Mouse (Mus musculus) lung, adult 18-20 months (tissue): ENCODE measurements around the gene Macc1.
"Not testable (repeated sequence)": the region's sequence is repeated elsewhere in the genome, so short reads cannot be mapped to it uniquely, and the experiment has no call there.

Source experiments
- DNase-seq, 2 experiments: peaks; one replicate each; pipeline ENCODE4 v3.0.0; 2022; ENCODE audit warnings: mixed read lengths in 2 of 2

Macc1 gene

DNA sequence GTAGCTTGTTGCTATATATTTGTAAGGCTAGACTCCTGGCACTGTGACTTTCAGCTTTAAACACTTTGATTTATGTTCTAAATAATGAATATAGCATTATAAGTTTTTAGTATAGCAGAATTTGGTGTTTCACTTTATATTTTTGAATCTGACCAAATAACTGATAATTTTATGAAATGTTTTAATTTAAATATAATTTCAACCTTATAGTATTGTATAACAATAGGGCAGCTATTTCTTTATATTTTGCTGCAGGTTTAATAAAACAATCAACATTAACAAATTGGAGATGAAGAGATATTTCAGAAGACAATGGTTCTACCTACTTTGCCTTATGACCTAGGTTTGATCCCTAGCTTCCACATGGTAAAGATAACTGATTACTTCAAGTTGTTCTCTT, at the start of gene Macc1:
TSS of gene Macc1 (plus strand) at position 301 of the 400 bp plus-strand sequence.
- no peak for DNase-seq

DNA sequence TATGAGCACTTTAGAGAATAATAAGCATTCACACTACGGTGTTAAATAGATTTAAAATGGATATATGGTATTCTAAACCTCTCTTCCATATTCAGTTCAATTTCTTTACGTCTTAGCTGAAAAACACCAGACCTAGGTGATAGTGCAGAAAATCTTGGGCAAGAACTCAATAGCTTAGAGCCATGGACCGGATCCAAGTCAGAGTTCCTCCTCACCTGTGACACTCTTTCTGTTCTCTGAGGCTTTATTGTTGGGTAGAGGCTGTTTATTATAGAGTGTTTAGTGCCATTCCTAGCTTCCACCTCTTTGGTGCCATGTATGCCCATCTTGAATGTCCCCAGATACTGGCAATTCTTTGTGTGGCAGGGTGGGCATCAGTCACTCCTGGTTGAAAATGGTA, 49.6 kb upstream of the Macc1 start:
- DNase-seq: no peak

DNA sequence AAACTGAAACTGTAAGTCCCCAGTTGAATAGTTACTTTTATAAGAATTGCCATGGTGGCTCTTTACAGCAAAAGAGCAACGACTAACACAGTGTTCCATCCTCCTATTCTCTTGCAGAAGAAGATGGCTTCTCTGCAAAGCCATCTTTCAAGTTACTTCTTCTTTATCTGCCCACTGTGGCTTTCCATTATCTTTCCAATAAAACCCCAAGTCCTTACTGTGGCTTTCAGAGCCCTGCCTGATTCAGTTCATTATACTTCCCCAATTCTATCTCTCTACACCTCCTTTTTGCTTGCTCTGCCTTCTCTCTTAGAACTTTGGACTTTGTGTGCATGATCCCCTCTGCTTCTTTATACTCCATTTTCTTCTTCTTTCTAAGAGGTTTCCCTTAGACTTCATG, 45.3 kb upstream of the Macc1 start:
- DNase-seq: no peak

DNA sequence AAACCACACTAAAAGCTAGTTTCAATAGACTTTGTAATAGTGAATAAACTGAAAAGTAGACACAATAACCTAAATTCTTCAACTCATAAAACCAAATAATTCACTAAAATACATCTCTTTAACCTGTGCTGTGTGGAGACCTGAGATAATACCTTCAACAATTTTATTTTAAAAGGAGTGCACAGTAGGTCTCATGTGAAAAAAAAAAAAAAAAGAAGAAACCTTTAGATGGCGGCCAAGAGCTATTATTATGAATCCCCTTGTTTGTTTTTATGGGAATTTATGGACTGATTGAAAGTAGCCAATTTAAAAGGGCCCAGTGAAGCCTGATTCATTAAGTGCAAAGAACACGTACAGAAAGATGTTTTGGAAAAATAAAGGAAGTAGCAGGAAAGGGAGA, 44.0 kb upstream of the Macc1 start:
- no peak for DNase-seq

DNA sequence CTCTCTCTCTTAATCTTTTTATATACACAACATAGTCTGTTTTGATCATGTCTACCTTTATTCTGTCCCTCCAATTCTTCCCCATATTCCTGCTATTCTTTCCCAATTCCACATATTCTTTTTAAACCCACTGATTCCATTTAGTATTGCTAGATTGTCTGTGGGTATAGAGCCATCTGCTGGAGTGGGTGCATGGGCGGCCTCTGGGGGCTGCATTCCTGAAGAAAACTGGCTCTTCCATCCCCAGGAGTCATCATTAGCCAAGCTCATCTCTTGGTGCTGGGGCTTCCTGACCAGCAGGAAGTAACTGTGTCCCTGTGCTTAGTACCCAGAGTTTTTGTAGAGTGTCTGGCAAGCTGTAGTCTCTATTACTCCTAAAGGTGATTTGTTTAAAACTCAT, 42.1 kb upstream of the Macc1 start:
- no peak for DNase-seq

DNA sequence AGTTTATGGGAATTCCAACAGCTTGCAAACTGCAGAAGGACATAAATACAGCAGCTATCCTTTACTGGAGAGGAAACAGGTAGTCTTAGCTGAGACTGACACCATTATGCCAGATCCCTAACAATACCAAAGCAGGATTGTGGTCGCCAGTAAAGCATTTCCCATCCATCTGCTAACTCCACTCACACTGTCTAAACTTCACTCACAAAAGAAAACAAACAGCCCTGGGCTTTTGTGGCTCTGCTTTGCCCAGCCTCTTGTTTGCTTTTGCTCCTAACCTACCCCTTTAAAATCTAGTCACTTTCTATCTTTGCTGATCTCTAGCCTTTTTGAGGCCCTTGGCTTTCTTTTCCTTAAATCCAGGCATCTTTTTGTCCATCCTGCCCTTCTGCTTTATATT, 40.5 kb upstream of the Macc1 start:
- no peak for DNase-seq

DNA sequence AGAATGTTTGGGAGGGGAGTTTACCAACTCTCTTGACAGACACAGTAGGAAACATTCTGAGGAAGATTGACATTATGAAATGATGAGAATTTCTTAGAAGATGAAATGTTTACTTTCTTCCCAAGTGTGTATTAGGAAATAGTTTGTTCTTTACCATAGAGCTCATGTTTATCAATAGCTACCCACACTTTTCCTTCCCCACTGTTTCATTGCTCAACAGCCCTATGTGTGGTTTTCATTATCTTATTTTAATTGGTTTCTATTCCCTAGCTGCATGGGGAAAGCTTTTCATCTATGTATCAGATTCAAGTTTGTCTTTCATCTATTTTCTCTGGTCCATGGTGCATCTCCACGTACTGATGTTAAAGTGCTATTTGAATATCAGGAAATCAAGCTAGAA, 37.8 kb upstream of the Macc1 start:
- no peak for DNase-seq

DNA sequence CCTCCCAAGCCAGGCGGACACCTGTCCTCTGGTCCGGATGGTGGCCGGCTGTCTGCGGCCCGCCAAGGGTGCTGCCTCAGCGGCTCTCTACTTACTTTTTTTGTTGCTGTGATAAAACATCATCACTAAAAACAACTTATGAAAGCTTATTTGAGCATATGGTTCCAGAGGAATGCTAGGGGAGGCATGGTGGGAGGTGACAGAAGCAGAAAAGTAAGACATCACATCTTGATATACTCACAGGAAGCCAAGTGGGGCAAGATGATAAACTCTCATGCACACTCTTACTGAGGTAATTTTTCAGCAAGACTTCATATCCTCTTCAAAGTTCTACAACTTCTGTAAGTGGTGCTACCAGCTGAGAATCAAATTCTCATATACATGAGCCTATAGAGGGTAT, 22.5 kb upstream of the Macc1 start:
- DNase-seq: no peak

DNA sequence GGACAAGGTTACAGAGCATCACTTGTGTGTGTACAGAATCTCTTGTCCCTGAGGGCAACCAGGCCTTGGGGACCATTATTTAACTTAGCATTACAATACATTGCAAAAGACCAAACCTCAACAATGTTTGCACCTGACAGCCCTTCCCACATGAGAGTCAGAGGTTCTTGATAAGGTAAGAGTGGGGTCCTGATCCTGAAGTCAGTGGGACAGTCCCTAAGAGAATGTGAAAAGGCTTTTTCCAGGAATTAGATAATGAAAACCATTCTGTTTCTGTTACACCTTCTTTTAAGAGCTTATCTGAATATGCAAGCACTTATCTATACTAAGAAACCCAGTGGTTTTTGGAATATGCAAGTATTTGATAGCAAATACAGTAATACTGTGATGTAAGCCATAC, 10.5 kb upstream of the Macc1 start:
- DNase-seq: no peak

DNA sequence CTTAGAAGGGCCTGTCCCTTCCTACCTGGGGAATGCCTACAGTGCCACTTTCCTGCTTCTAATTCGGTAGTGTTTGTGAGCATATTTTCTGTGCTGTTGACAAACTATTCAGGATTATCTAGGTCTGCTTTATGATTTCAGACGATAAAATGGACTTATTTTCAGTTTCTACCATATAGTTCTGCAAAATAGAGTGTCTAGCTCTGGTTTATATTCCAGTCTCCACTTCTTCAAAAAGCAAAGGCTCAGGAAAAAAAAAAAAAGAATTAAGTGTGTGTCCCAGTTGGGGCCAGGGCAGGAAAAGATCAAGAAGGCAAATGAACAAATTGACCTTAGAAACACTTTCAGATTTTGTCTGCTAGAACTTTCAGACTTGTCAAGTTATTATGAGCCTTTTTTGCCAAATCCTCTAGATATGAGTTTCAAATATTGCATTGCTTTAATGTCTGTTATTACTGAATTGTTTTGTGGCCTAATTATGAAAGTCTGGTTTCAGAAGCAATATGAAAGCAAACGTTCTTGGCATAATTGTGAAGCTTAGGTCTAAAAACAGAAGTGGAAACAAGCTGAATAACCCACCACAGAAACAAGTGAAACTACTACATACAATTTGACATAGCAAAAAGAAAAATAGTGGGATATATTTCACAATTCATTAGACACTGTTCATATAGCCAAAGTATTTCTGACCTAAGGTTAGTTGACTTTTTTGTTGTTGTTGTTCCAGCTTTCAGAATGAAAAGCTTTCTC, 881 bp upstream of the Macc1 start:
- no peak for DNase-seq

DNA sequence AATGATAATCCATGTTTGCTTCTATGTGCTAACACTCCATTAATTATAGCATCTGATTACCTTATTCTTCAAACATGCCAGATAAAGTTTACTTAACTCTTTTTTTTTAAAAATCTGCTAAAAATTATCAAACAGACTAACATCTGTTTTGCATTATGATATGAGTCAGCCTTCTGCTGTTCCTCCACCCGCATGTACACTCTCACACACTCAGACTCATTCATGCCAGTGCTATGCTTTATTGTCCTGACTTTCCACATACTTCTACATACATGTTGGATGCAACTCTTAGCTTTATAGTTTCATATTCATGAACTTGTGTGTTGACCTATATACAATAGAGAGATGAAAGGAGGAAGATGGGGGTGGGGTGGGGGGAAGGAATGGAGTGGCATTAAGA, 4.7 kb downstream of the Macc1 start:
- no peak for DNase-seq

DNA sequence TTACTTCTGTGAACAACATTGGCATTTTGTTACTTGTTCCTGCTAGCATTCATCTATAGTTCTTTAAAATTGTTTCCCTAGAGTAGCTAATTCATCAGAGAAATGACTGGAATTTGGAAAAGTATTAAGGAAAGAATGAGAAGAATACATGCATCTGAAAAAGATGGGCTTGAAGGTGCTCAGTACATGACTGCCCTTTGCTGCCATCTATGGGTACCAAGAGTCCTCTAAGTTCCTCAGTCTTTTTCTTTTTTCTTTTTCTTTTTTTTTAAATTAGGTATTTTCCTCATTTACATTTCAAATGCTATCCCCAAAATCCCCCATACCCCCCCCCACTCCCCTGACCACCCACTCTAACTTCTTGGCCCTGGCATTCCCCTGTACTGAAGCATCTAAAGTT, 11.3 kb downstream of the Macc1 start:
- DNase-seq: no peak

DNA sequence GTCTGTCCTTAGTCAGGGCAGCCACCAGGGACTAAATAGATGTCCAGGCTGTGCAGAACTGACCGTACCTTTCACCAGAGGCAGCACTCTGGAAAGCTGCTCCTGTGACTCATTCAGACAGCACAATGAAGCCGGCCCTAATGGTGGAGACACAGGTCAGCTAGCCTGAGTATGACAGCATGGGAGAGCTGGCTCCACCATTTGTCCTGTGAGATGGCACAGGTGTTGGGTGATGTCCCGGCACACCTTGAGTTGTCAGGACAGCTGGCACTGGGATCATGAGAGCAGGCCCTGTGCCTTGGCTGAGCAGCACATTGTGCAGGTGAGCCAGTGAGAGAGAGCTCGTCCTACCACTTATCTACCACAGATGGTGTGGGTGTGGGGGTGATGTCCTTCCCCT, 16.6 kb downstream of the Macc1 start:
- DNase-seq: no peak

DNA sequence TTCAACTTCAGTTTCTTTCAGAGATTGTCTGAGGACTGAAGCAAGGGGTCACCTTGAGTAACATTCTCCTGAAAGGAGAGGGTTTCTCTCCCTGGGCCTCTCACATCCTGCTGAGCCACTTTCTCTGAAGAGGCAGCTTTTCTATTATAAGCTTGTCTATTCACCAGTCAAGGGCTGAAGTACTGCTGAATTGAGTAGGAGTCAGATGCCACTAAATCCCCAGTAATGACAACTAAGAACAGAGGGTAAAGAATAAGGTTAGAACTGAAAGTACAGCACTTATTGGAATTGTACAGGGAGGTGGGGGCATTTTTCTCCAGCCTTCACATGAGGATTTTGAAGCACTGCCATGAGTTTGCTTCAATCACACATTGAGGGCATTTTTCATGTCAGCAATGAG, 19.3 kb downstream of the Macc1 start:
- DNase-seq: no peak

DNA sequence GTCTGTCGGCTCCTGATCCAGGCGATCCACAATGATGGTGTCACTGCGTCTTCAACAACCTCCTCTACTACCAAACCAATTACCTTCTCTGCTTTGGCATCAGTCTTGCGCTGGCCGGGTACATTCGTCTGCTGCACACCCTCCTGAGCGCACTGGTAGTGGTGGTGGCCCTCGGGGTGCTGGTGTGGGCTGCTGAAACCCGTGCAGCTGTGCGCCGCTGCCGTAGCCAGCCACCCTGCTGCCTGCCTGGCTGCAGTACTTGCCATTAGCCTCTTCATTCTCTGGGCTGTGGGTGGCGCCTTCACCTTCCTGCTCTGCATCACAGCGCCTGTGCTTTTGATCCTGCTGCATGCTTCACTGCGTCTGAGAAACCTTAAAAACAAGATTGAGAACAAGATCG, 38.5 kb downstream of the Macc1 start:
- not testable (repeated sequence) for DNase-seq

DNA sequence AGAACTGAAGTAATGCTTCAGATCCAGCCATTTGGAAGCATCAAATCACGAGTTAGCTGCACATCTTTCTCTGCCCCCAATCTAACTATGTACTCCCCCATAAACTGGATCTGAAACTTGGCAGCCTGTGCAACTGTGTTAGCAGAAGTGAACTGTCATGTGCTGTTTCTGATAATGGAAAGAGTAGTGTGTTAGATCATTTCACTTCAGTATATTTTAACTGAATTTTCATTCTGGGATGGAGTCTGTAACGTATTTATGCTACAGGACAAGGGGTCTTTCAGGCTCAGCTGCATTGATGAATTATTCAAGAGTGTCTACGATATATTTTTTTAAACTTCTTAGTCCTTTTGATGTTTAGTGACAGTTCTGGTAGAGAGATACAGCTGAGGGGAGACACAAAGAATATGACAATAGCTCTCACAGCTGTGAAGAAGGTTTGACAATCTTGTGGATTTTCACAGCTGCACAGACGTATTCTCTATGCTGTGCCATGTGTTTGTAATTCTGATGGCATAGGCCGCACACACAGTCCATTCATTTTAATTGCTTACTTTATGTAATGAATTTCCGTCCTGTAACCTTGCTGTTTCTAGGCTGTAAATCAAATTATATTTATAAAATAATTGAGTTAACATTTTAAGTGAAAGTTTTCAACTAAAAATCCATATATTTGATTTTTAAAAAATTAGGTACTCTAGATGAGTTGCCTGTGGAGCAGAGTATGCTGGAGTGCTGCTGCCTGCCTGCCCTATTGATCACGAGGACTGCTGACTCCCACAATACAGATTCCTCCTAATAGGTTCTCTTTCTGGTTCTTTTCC, 43.6 kb downstream of the Macc1 start:
- DNase-seq: no peak

DNA sequence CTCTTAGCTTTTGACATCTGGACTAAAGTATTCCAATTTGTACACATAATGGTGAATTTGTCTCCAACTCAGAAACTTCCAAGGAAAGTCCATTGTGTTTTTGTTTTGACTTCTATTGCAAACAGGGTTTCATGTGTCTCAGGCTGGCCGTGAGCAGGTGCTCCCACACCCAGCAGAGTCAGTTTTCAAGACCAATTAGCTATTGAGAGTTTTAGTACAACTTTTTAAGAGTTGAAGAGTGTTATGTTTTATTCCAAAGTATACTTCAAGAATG, 44.1 kb downstream of the Macc1 start:
- DNase-seq: no peak

DNA sequence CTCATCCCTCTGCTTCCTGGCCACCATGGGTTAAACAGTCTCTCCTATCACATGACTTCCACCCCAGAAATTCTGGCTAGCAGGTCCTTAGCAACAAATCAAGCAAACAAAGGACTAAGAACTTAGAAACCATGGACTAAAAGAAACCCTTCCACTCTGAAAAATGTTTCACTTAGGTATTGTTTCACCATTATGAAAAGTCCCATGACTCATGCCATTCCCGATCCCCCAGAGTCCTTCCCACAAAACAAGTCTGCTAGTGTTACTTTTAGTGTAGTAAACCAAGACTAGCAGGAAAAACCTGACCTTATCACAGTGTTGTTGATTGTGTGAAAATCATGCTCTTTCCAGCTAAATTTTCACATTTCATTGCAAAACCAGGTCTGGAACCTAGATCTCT, 51.0 kb downstream of the Macc1 start:
- no peak for DNase-seq

DNA sequence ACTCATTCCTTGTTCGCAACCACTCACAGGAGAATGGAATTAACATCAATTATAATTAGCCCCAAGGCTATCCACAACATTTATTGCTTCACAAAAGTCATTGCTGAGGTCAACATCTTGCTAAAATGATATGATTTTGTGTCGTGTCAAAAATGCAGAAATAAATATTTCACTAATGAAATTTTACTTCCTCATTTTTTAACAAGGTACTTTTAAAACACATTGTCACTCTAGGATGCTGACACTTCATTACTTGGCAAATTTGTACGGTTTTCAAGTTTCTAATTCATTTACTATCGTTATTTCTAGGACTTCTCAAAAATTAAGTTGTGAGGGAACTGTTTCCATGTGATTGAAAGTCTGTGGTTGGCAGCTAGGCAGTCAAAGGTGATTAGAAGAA, 55.8 kb downstream of the Macc1 start:
- DNase-seq: no peak

DNA sequence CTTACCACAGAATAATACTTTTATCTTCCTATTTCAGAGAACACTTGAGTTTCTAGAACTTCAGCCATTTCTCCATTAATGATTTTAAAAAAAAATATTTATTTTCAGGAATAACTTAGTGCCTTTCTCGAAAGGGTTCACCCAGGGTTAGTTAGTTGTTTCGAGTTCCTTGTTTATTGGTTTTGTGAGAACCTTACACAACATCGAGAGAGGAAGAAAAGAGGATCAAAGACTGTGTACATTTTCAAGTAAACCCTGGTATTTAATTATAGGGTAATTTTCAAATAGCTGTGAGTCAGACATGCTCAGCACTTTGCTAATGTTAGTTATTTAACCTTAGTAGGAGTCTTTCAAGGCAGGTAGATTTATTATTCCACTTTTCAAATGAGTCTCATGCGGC, 58.3 kb downstream of the Macc1 start:
- DNase-seq: no peak

DNA sequence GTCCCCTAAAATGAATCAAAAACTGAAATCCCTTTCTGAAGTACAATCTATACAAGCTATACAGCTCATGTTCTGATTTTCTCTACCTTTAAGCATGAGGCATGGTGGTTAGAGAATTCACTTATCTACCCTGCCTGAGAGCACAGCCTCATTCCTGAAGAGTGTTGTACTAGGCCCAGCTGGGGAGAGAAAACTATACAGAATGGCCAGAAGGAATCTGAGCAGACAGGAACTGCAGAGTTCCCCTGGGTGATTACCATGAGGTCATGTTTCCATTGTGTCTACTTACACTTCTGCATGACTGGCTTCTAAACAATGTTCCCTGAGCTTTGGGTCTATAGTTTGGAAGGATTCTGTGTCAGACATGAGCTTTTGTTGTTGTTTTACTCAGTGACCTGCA, 62.8 kb downstream of the Macc1 start:
- DNase-seq: no peak

DNA sequence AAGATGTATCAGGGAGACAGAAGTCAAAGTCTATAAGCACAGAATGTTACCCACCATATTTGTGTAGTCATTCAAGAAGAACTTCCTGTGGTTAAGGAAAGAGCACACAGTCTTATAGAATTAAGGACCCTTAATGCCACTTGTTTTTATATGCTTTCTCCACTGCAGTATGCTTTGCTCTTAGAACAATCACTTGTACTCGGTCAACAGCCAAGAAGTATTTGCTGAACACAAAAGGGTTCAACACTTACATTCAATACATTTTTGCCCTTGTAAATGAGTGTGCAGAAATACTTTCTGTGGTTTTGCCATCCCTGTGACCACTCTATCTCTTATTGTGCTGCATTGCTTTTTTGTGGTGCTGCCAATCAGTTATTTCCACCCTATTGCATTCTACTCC, 67.8 kb downstream of the Macc1 start:
- peak in 1 of 2 experiments; percentile 46 for DNase-seq

DNA sequence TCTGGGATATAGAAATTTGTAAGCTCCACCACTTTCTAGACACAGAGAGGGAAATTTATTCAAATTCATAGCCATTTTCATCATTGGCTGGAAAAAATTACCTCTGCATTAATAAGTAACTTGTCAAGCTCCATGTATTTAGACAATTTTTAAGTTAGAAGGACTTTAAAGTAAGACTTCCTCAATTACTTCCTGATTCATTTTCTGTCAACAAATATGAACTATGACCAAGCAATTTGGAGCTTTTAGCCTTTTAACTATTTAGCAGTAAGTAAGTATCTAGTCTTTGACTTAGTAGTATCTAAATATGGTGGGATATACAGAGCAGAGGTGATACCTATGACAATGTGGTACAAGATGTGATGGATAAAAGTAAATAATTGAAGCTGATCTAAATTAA, 72.2 kb downstream of the Macc1 start:
- DNase-seq: no peak

DNA sequence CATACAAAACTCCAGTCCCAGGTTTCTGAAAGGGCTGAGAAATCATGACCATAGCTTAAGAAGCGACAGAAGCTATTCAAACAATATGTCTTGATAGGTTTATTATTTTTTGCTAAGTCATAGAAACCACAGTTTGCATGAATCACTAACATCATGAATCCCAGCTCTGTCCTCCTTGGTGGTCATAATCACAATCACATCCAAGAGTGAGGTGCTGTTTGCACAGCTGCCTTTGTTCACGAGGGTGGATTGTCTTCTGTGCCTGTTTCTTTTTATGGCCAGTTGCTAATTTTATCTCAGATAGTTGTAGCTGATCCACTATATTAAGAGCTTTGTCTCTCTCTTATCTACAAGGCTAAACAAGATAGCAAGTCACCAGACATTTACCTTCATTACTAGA, 72.6 kb downstream of the Macc1 start:
- no peak for DNase-seq

DNA sequence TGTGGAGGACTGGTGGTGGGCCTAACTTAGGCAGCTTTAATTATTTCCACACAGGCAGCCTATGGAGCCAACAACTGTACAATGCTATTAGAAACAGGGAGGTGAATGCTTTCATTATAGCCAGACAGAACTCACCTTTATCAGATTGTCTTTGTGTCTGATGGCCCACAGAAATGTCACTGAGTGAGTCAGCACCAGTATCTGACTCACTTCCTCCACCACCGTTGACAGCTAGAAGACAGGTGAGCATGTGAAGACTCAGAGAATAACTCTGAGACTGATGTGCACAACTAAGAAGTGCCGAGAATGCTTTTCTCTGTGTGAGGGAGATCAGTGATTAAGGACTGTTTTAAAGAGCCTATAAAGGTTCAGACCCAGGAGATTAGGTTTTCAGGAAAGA, 73.9 kb downstream of the Macc1 start:
- DNase-seq: no peak
